In genomic region chr10:69192266-69192665, GRCm38 (mm10) we compare ENCODE assay signal across 19 mouse cellular contexts. TPM values are rescaled to one million over a fixed set of nuclear protein-coding genes. Genes with fewer than 3 reads are reported as not detected.
DNase-seq lines count a peak whose midpoint lies in the region; TF ChIP-seq lines count a peak whose summit lies in the region.
"Had no signal": no experiment of that assay in that cellular context is flagged by ENCODE, and none has a peak within 500 bp of the region (broad histone marks: within the 10 kb centered on the region; RNA-seq: fewer than 3 reads in every experiment).

No protein-coding gene starts in this region.

- peak; percentile 25 for DNase-seq in adrenal gland, postnatal 10 days
- no peak for DNase-seq in adrenal gland, adult 18-20 months (ENCODE audit: low spot score in 2 of 2)
- DNase-seq in gastrocnemius, postnatal 10 days = peak; percentile 34
- no peak for DNase-seq in gastrocnemius, postnatal 25 days
- peak; percentile 70 for DNase-seq in liver, adult 2 months (ENCODE audit: extremely low read depth, low read depth, low spot score)
- no peak for DNase-seq in liver
- no peak for DNase-seq in left cerebral cortex, postnatal 25 days (ENCODE audit: low spot score in 2 of 2)
- DNase-seq: adrenal gland, adult 2 months; B cell, adult 2 months; cerebellum, adult 2 months; forebrain, postnatal 0 days; kidney, adult 2 months had no signal

- H3K27me3 ChIP-seq in liver, adult 2 months (ENCODE audit: control insufficient read depth, insufficient read depth, low read length) = no peaks in the 10 kb centered on the region
- H3K27me3 ChIP-seq: forebrain, embryonic 13.5 days; hindbrain, embryonic 13.5 days; intestine, embryonic 15.5 days had no signal

- H3K4me3 ChIP-seq in liver, adult 2 months (ENCODE audit: insufficient read depth, low read depth, low read length) = no peak overlapping the region
- H3K4me3 ChIP-seq: embryonic facial prominence, embryonic 10.5 days; forebrain, embryonic 13.5 days; hindbrain, embryonic 13.5 days; intestine, embryonic 15.5 days had no signal

- H3K79me2 ChIP-seq in liver, adult 2 months (ENCODE audit: control insufficient read depth, insufficient read depth, low read length) = peaks cover 13% of the 10 kb centered on the region; the same call in 1 of the 2 replicates

- no peak for TF ChIP-seq POLR2A in liver, adult 2 months (IDR thresholded peaks at IDR 0.05; ENCODE audit: extremely low read depth, insufficient read depth, low read length)

- no peak overlapping the region for H3K27ac ChIP-seq in liver, adult 2 months (replicated peaks; ENCODE audit: insufficient read depth, low read depth, low read length)
- H3K27ac ChIP-seq: embryonic facial prominence, embryonic 10.5 days; forebrain, embryonic 13.5 days; hindbrain, embryonic 13.5 days; hindbrain, postnatal 0 days; intestine, embryonic 15.5 days had no signal

- intact Hi-C loops in left cerebral cortex, postnatal 25 days (cut with DNase I) = no loop called here

- H3K36me3 ChIP-seq in liver, adult 2 months (ENCODE audit: control insufficient read depth, insufficient read depth, low read length) = peaks cover 2% of the 10 kb centered on the region; the same call in 1 of the 2 replicates
- H3K36me3 ChIP-seq: embryonic facial prominence, embryonic 10.5 days; G1E; hindbrain, embryonic 13.5 days; intestine, embryonic 15.5 days had no signal

- peaks cover 10% of the 10 kb centered on the region for H3K4me1 ChIP-seq in liver, adult 2 months (ENCODE audit: control insufficient read depth, insufficient read depth, low read length)
- H3K4me1 ChIP-seq: embryonic facial prominence, embryonic 10.5 days; forebrain, embryonic 13.5 days; hindbrain, embryonic 13.5 days; intestine, embryonic 15.5 days had no signal

- no peak for TF ChIP-seq CTCF in liver, adult 2 months (IDR thresholded peaks at IDR 0.05; ENCODE audit: low read depth, low read length)

- no peak overlapping the region for H3K9ac ChIP-seq in liver, adult 2 months (ENCODE audit: low read depth, low read length)
- H3K9ac ChIP-seq: forebrain, embryonic 13.5 days; forebrain, postnatal 0 days; hindbrain, embryonic 13.5 days; intestine, embryonic 15.5 days had no signal

- WGBS in liver, adult 2 months = 33% methylated on average over 5 of the region's 5 CpGs

RNA-seq across cellular contexts. Expression of gene A930033H14Rik, which starts 20.6 kb away (rescaled TPM):
- total RNA-seq in adrenal gland, postnatal 10 days (2021) = 1 to 10 TPM; 2.5 to 4.4 TPM
- 1 to 10 TPM; 2.0 to 2.1 TPM for total RNA-seq in adrenal gland, adult 18-20 months (2021)
- total RNA-seq in gastrocnemius, postnatal 10 days (2021) = 1 to 10 TPM; 3.3 to 6.2 TPM
- total RNA-seq in gastrocnemius, postnatal 25 days (2021) = 1 to 10 TPM; 2.7 to 2.8 TPM
- total RNA-seq in liver, adult 2 months (2014; rRNA removed) = 4.6 and 5.9 TPM in 2 replicates
- polyA plus RNA-seq in liver, adult 2 months (2012; rRNA removed) = 0.26 and 0.50 TPM in 2 replicates
- 1 to 10 TPM; 3.6 to 4.0 TPM for total RNA-seq in left cerebral cortex, postnatal 25 days (2021)
- polyA plus RNA-seq: CD4-positive, CD25-positive, alpha-beta regulatory T cell, adult 4 months; G1E had no signal

RNA-seq across cellular contexts. Expression of gene Rhobtb1, which starts 41.0 kb away (rescaled TPM):
- 10 to 100 TPM; 22.3 to 25.6 TPM for total RNA-seq in adrenal gland, postnatal 10 days (2021)
- total RNA-seq in adrenal gland, adult 18-20 months (2021) = 1 to 10 TPM; 6.0 to 7.3 TPM
- total RNA-seq in gastrocnemius, postnatal 10 days (2021) = 10 to 100 TPM; 12.5 to 16.1 TPM
- 10 to 100 TPM; 10.3 to 17.2 TPM for total RNA-seq in gastrocnemius, postnatal 25 days (2021)
- total RNA-seq in liver, adult 2 months (2014; rRNA removed) = 45.2 and 47.9 TPM in 2 replicates
- 14.3 and 17.4 TPM in 2 replicates for polyA plus RNA-seq in liver, adult 2 months (2012; rRNA removed)
- 1 to 10 TPM; 6.3 to 6.7 TPM for total RNA-seq in left cerebral cortex, postnatal 25 days (2021)
- polyA plus RNA-seq: CD4-positive, CD25-positive, alpha-beta regulatory T cell, adult 4 months; G1E had no signal

Comparison
In these comparisons a context has a peak if more than half of its experiments do, and no peak if none do; other contexts are left out.
1. DNase-seq: peak in adrenal gland, postnatal 10 days (single experiment), gastrocnemius, postnatal 10 days (single experiment) and liver, adult 2 months (single experiment); none in adrenal gland, adult 18-20 months (0 of 2), gastrocnemius, postnatal 25 days (single experiment), liver (single experiment) and left cerebral cortex, postnatal 25 days (0 of 2).